Mouse (Mus musculus) CD4-positive helper T cell, adult 2 months (primary cell): ENCODE measurements around the gene Gm4788.
"Not testable (repeated sequence)": the region's sequence is repeated elsewhere in the genome, so short reads cannot be mapped to it uniquely, and the experiment has no call there.

Source experiments
- DNase-seq: peaks from one replicate; pipeline ENCODE4 v3.0.0-alpha.2; 2012; ENCODE audit warnings: low read depth, missing footprints, low spot score

The Gm4788 gene

GRCm38 (mm10) chr1:139781143-139781542 lies at the start of gene Gm4788:
Gene Gm4788 (minus strand): TSS chr1:139781243.
- no peak for DNase-seq

GRCm38 (mm10) chr1:139808594-139808993 lies 27.6 kb upstream of the Gm4788 start:
- DNase-seq, result no peak

- not testable (repeated sequence) for DNase-seq
Observed at GRCm38 (mm10) chr1:139769913-139770312, 11.1 kb downstream of the Gm4788 start.

GRCm38 (mm10) chr1:139716681-139717080 lies 64.4 kb downstream of the Gm4788 start:
- not testable (repeated sequence) for DNase-seq

- not testable (repeated sequence) for DNase-seq
Observed at GRCm38 (mm10) chr1:139716249-139716648, 64.8 kb downstream of the Gm4788 start.

- DNase-seq, result not testable (repeated sequence)
Observed at GRCm38 (mm10) chr1:139649921-139650320, 131.1 kb downstream of the Gm4788 start.
